Mouse (Mus musculus) lung, adult 2 months (tissue): Measurements from ENCODE around the gene 4632433K11Rik.
"Not testable (repeated sequence)": the region's sequence is repeated elsewhere in the genome, so short reads cannot be mapped to it uniquely, and the experiment has no call there.

Experiments
- CTCF ChIP-seq: fragments of 200-500 bp; IDR thresholded peaks from 2 replicates; pipeline ENCODE4 v1.5.1; 2011; ENCODE audit warnings: mild to moderate bottlenecking, low read length, control low read depth; ENCODE audit not compliant: insufficient read depth
- POLR2A ChIP-seq: fragments of 200-500 bp; IDR thresholded peaks from 2 replicates; pipeline ENCODE4 v1.6.1; 2011; ENCODE audit warnings: low read depth, mild to moderate bottlenecking, control low read depth, low read length, borderline replicate concordance; ENCODE audit errors: extremely low read depth

- TF ChIP-seq CTCF, POLR2A: not testable (repeated sequence)
Observed at GRCm38 (mm10) chr7:5079365-5080009, 45.6 kb downstream of the 4632433K11Rik start.
